Mouse (Mus musculus): ENCODE data around the gene 1700012B07Rik.

Gene 1700012B07Rik

DNA sequence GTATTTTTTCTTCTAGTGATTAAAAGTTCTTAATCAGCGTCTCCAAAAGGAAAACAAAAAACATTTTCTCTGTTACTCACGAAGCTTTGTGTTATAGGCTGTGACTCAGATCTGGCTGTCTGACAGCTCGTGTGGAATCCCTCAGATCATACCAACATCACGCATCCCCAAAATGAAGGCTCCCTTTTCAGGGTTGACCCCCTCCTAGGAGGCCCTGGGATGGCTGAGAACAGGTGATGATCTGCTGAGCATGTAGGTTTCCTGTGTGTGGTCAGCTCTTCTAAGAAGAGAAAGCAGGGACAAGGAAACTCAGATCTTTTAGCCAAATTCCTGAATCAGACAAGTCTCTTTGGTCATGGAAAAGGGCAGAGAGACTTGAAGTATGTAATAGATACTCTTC, 82.6 kb downstream of the 1700012B07Rik start:
- no peak for DNase-seq

DNA sequence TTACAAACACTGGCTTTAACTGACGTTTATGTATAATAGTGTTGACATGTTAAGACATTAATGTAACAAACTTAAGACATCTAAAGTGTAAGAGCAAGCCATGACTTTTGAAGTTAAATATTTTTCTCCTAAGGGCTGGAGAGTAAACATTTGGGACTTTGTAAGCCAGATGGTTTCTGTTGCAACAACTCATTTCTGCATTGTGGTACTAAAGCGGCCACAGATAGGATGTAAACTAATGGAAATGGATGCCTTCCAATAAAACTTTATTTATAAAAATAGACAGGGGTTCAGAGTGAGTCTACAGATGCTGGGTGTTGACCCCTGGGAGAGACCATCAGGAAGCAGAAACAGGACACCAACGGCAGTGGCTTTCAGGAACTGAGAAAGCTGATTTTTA, 89.9 kb downstream of the 1700012B07Rik start:
- no peak for DNase-seq

All from lung, postnatal 10 days (tissue).